Mouse (Mus musculus) megakaryocyte, embryonic 14.5 days (primary cell): ENCODE results near the gene Nebl.

Experiments used
- FLI1 ChIP-seq: IDR thresholded peaks from 2 replicates; pipeline ENCODE4 v1.6.1; 2012; ENCODE audit warnings: low read length, inconsistent platforms, mixed read lengths
- GATA1 ChIP-seq: IDR thresholded peaks from 3 replicates; pipeline ENCODE4 v1.6.1; 2012; ENCODE audit warnings: mixed read lengths, low read length, inconsistent platforms, borderline replicate concordance

DNA sequence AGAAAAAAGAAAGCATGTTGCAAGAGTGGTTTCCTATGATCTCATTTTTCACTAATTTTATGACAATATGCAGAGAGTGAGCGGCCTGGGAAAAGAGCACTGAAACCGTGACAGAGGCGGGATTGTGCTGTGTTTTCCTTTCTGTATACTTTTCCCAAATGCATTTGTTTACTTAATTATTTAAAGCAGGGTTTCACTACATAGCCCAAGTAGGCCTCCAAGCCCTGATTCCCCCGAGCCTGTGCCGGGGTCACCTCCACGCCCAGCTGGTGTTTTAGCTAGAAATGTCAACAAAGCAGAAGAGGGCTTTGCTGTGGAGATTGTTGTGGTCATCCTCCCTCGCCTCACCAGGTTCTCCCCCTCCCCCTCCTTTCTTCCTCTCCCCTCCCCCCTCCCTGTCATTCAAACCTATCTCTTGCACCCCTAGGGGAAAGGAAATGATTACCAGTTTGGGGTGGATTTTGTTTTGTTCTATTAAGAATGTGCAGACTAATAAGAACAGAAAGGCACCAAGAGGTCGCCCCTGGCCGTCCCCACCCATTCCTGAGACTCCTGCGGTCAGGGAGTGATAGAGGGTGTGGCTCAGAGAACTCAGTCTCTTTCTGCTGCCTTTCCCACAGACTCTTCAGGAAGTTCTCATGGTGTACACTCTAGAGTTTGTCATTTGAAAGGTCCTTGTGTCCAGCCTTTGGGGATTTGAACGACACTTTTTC, 10.9 kb upstream of the Nebl start:
- TF ChIP-seq GATA1 (no peak), FLI1 (no peak)
